Mouse (Mus musculus) retina, embryonic 14.5 days (tissue): Measurements from ENCODE around the gene Ankrd1.

Source experiments
- DNase-seq: peaks from one replicate; pipeline ENCODE4 v3.0.0-alpha.2; 2015; ENCODE audit warnings: low spot score

Ankrd1 gene

GRCm38 (mm10) chr19:36119783-36120471, at the start of gene Ankrd1:
Ankrd1 (minus strand) TSS chr19:36120099.
- no peak for DNase-seq

- DNase-seq = no peak
These were observed 49.2 kb upstream of the Ankrd1 start for GRCm38 (mm10) chr19:36169101-36169500.

GRCm38 (mm10) chr19:36168121-36168520, 48.2 kb upstream of the Ankrd1 start:
- no peak for DNase-seq

- DNase-seq = no peak
These were observed 47.5 kb upstream of the Ankrd1 start for GRCm38 (mm10) chr19:36167291-36167896.

GRCm38 (mm10) chr19:36166401-36167160, 46.7 kb upstream of the Ankrd1 start:
- no peak for DNase-seq

- DNase-seq = no peak
These were observed 45.5 kb upstream of the Ankrd1 start for GRCm38 (mm10) chr19:36165351-36165750.

GRCm38 (mm10) chr19:36150241-36151007, 30.5 kb upstream of the Ankrd1 start:
- no peak for DNase-seq

GRCm38 (mm10) chr19:36148578-36148977, 28.7 kb upstream of the Ankrd1 start:
- no peak for DNase-seq

- no peak for DNase-seq
These were observed 23.7 kb upstream of the Ankrd1 start for GRCm38 (mm10) chr19:36143571-36143970.

GRCm38 (mm10) chr19:36133731-36134130, 13.8 kb upstream of the Ankrd1 start:
- no peak for DNase-seq

GRCm38 (mm10) chr19:36133064-36133463, 13.2 kb upstream of the Ankrd1 start:
- no peak for DNase-seq

- no peak for DNase-seq
These were observed 12.1 kb upstream of the Ankrd1 start for GRCm38 (mm10) chr19:36131990-36132389.

GRCm38 (mm10) chr19:36130181-36130580, 10.3 kb upstream of the Ankrd1 start:
- DNase-seq = no peak

GRCm38 (mm10) chr19:36129643-36130042, 9.7 kb upstream of the Ankrd1 start:
- no peak for DNase-seq

GRCm38 (mm10) chr19:36129213-36129612, 9.3 kb upstream of the Ankrd1 start:
- no peak for DNase-seq

GRCm38 (mm10) chr19:36128440-36128839, 8.5 kb upstream of the Ankrd1 start:
- no peak for DNase-seq

GRCm38 (mm10) chr19:36124203-36124602, 4.3 kb upstream of the Ankrd1 start:
- no peak for DNase-seq

GRCm38 (mm10) chr19:36119219-36119618, 680 bp downstream of the Ankrd1 start:
- DNase-seq = no peak

GRCm38 (mm10) chr19:36116185-36116584, 3.7 kb downstream of the Ankrd1 start:
- DNase-seq = no peak

GRCm38 (mm10) chr19:36112007-36112406, 7.9 kb downstream of the Ankrd1 start:
- DNase-seq = no peak

- peak; percentile 70 for DNase-seq
These were observed 8.6 kb downstream of the Ankrd1 start for GRCm38 (mm10) chr19:36111054-36111895.
